Mouse (Mus musculus): ENCODE results near the gene Ndufv3.

- TF ChIP-seq EP300 (IDR thresholded peaks at IDR 0.05; ENCODE audit: low read depth in 1 of 2, low read length in 2 of 2) (no peak), ZNF384 (IDR thresholded peaks at IDR 0.05; ENCODE audit: low read depth, low read length) (no peak), ZC3H11A (IDR thresholded peaks at IDR 0.05; ENCODE audit: low read depth, low read length) (no peak), POLR2AphosphoS2 (IDR thresholded peaks at IDR 0.05; ENCODE audit: low read length) (no peak), GATA1 (IDR thresholded peaks at IDR 0.05; ENCODE audit: low read depth, low read length) (no peak), E2F4 (IDR thresholded peaks at IDR 0.05; ENCODE audit: borderline replicate concordance, low read depth, low read length) (no peak), CTCF (IDR thresholded peaks at IDR 0.05 in 2 of 3, conservative IDR thresholded peaks at IDR 0.05 in 1 of 3; ENCODE audit: control insufficient read depth in 1 of 3, insufficient read depth in 1 of 3, low read depth in 2 of 3, low read length in 3 of 3, poor library complexity in 1 of 3, severe bottlenecking in 1 of 3) (no peak), POLR2A (IDR thresholded peaks at IDR 0.05; ENCODE audit: control insufficient read depth in 1 of 2, insufficient read depth in 1 of 2, low read depth in 1 of 2, low read length in 2 of 2, poor library complexity in 1 of 2) (no peak), NRF1 (IDR thresholded peaks at IDR 0.05; ENCODE audit: insufficient read depth, low read depth, low read length, poor library complexity, severe bottlenecking) (no peak), MAX (IDR thresholded peaks at IDR 0.05; ENCODE audit: low read length) (no peak), ELF1 (IDR thresholded peaks at IDR 0.05; ENCODE audit: low read depth, low read length) (no peak), SIN3A (IDR thresholded peaks at IDR 0.05; ENCODE audit: low read length) (no peak)
These were observed 5.2 kb downstream of the Ndufv3 start for GRCm38 (mm10) chr17:31525114-31525513.

Measured in MEL (cell line).